ENCODE assay signal across 13 mouse cellular contexts in the genomic region with DNA sequence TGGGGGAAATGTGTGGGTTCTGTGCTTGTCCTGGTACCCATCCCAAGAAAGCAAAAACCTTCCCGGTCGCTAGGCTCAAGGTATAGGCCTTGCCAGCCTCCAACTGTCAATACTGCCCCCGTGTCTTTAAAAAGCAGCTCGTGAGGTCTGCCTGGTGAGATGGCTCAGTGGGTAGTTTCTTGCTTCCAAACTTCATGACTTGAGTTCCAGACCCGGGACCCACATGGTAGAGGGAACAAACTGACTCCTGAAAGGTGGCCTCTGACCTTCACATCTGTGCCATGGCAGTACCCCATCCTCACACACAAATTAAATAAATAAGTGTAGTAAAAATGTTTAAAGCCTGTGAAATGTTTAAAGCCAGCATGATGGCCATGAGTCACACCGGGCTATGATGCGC. TPM values are rescaled to one million over a fixed set of nuclear protein-coding genes. Genes with fewer than 3 reads are reported as not detected.
DNase-seq lines count a peak whose midpoint lies in the region; ATAC-seq and TF ChIP-seq lines count a peak whose summit lies in the region.
"Had no signal": no experiment of that assay in that cellular context is flagged by ENCODE, and none has a peak within 500 bp of the region (broad histone marks: within the 10 kb centered on the region; RNA-seq: fewer than 3 reads in every experiment).

No protein-coding gene starts in this region.

- H3K27ac ChIP-seq in forebrain, postnatal 0 days (ENCODE audit: low read depth, low read length) = no peak overlapping the region
- no peak overlapping the region for H3K27ac ChIP-seq in forebrain, embryonic 13.5 days
- H3K27ac ChIP-seq in hindbrain, embryonic 13.5 days = no peak overlapping the region
- H3K27ac ChIP-seq in hindbrain, embryonic 14.5 days = no peak overlapping the region
- peak overlapping the region; percentile 44; the same call in 1 of the 2 replicates for H3K27ac ChIP-seq in embryonic facial prominence, embryonic 10.5 days (replicated peaks)
- H3K27ac ChIP-seq in limb, embryonic 13.5 days = no peak overlapping the region; the same call in 1 of the 2 replicates
- H3K27ac ChIP-seq: forebrain, embryonic 15.5 days had no signal

- ATAC-seq in forebrain, postnatal 0 days = no peak
- no peak for ATAC-seq in forebrain, embryonic 13.5 days
- ATAC-seq in hindbrain, embryonic 13.5 days (ENCODE audit: low FRiP score) = no peak
- ATAC-seq in hindbrain, embryonic 14.5 days (ENCODE audit: low FRiP score) = no peak
- ATAC-seq in limb, embryonic 13.5 days (ENCODE audit: low FRiP score, low read depth) = no peak
- ATAC-seq: forebrain, embryonic 15.5 days had no signal

- H3K9ac ChIP-seq in forebrain, postnatal 0 days = no peak overlapping the region
- H3K9ac ChIP-seq in forebrain, embryonic 13.5 days = no peak overlapping the region
- no peak overlapping the region for H3K9ac ChIP-seq in hindbrain, embryonic 13.5 days
- H3K9ac ChIP-seq in hindbrain, embryonic 14.5 days = no peak overlapping the region
- H3K9ac ChIP-seq in limb, embryonic 13.5 days = no peak overlapping the region
- H3K9ac ChIP-seq: forebrain, embryonic 15.5 days had no signal

- no peaks in the 10 kb centered on the region for H3K27me3 ChIP-seq in forebrain, postnatal 0 days (ENCODE audit: insufficient read depth, low read length)
- 0 out of 2 replicates have a peak, but pooled peaks cover 4% of the 10 kb centered on the region for H3K27me3 ChIP-seq in forebrain, embryonic 13.5 days
- H3K27me3 ChIP-seq in hindbrain, embryonic 13.5 days = no peaks in the 10 kb centered on the region
- H3K27me3 ChIP-seq in hindbrain, embryonic 14.5 days (ENCODE audit: control insufficient read depth, insufficient read depth, low read length) = no peaks in the 10 kb centered on the region
- peaks cover 36% of the 10 kb centered on the region for H3K27me3 ChIP-seq in embryonic facial prominence, embryonic 10.5 days (replicated peaks; ENCODE audit: low read depth, poor library complexity, severe bottlenecking)
- peaks cover 7% of the 10 kb centered on the region for H3K27me3 ChIP-seq in limb, embryonic 13.5 days
- H3K27me3 ChIP-seq: forebrain, embryonic 15.5 days had no signal

- peak overlapping the region; percentile 37 for H3K4me2 ChIP-seq in forebrain, postnatal 0 days (ENCODE audit: low read depth)
- H3K4me2 ChIP-seq in forebrain, embryonic 13.5 days = no peak overlapping the region
- H3K4me2 ChIP-seq in hindbrain, embryonic 13.5 days = peak overlapping the region; percentile 35; the same call in 1 of the 2 replicates
- no peak overlapping the region; the same call in 1 of the 2 replicates for H3K4me2 ChIP-seq in hindbrain, embryonic 14.5 days (replicated peaks)
- H3K4me2 ChIP-seq in limb, embryonic 13.5 days (replicated peaks) = peak overlapping the region; percentile 46; the same call in 1 of the 2 replicates

- WGBS in forebrain, postnatal 0 days = 89% methylated on average over 7 of the region's 7 CpGs
- WGBS in forebrain, embryonic 13.5 days = 85% methylated on average over 7 of the region's 7 CpGs
- WGBS in hindbrain, embryonic 13.5 days = 80% methylated on average over 7 of the region's 7 CpGs
- 80% methylated on average over 7 of the region's 7 CpGs for WGBS in hindbrain, embryonic 14.5 days
- 81% methylated on average over 7 of the region's 7 CpGs for WGBS in embryonic facial prominence, embryonic 10.5 days
- WGBS in limb, embryonic 13.5 days = 61% methylated on average over 7 of the region's 7 CpGs

- DNase-seq in forebrain, postnatal 0 days = no peak
- DNase-seq in hindbrain, embryonic 14.5 days (ENCODE audit: low spot score) = no peak
- no peak for DNase-seq in embryonic facial prominence, embryonic 10.5 days (ENCODE audit: low spot score)
- no peak for DNase-seq in adrenal gland, adult 2 months
- DNase-seq in adrenal gland, postnatal 10 days = no peak
- DNase-seq: cerebellum, adult 11 months; kidney, adult 11 months had no signal

- no peaks in the 10 kb centered on the region for H3K9me3 ChIP-seq in forebrain, postnatal 0 days (ENCODE audit: low read length)
- H3K9me3 ChIP-seq in forebrain, embryonic 13.5 days (replicated peaks) = no peaks in the 10 kb centered on the region
- H3K9me3 ChIP-seq in hindbrain, embryonic 13.5 days = no peaks in the 10 kb centered on the region
- no peaks in the 10 kb centered on the region for H3K9me3 ChIP-seq in hindbrain, embryonic 14.5 days (ENCODE audit: control insufficient read depth, low read length)
- no peaks in the 10 kb centered on the region for H3K9me3 ChIP-seq in embryonic facial prominence, embryonic 10.5 days
- no peaks in the 10 kb centered on the region; the same call in 1 of the 2 replicates for H3K9me3 ChIP-seq in limb, embryonic 13.5 days
- H3K9me3 ChIP-seq: forebrain, embryonic 15.5 days had no signal

- no peak for TF ChIP-seq CTCF in forebrain, postnatal 0 days (IDR thresholded peaks at IDR 0.05; ENCODE audit: low read depth)

- peaks cover 14% of the 10 kb centered on the region for H3K4me1 ChIP-seq in forebrain, postnatal 0 days (ENCODE audit: insufficient read depth)
- peaks cover 20% of the 10 kb centered on the region for H3K4me1 ChIP-seq in forebrain, embryonic 13.5 days
- peaks cover 54% of the 10 kb centered on the region for H3K4me1 ChIP-seq in hindbrain, embryonic 13.5 days (replicated peaks)
- H3K4me1 ChIP-seq in hindbrain, embryonic 14.5 days (replicated peaks; ENCODE audit: control insufficient read depth, insufficient read depth, low read length) = peaks cover 20% of the 10 kb centered on the region
- peaks cover 71% of the 10 kb centered on the region for H3K4me1 ChIP-seq in embryonic facial prominence, embryonic 10.5 days
- peaks cover 60% of the 10 kb centered on the region for H3K4me1 ChIP-seq in limb, embryonic 13.5 days

- no peak overlapping the region for H3K4me3 ChIP-seq in forebrain, postnatal 0 days (ENCODE audit: low read depth, low read length)
- no peak overlapping the region for H3K4me3 ChIP-seq in forebrain, embryonic 13.5 days
- H3K4me3 ChIP-seq in hindbrain, embryonic 13.5 days = no peak overlapping the region
- H3K4me3 ChIP-seq in hindbrain, embryonic 14.5 days (replicated peaks; ENCODE audit: low read length) = no peak overlapping the region
- no peak overlapping the region for H3K4me3 ChIP-seq in embryonic facial prominence, embryonic 10.5 days
- H3K4me3 ChIP-seq in limb, embryonic 13.5 days = no peak overlapping the region
- H3K4me3 ChIP-seq: forebrain, embryonic 15.5 days had no signal

- no peaks in the 10 kb centered on the region for H3K36me3 ChIP-seq in forebrain, postnatal 0 days (ENCODE audit: insufficient read depth)
- no peaks in the 10 kb centered on the region for H3K36me3 ChIP-seq in forebrain, embryonic 13.5 days (ENCODE audit: poor library complexity, severe bottlenecking)
- H3K36me3 ChIP-seq in hindbrain, embryonic 13.5 days = no peaks in the 10 kb centered on the region
- no peaks in the 10 kb centered on the region for H3K36me3 ChIP-seq in hindbrain, embryonic 14.5 days (replicated peaks; ENCODE audit: control insufficient read depth, insufficient read depth)
- H3K36me3 ChIP-seq in embryonic facial prominence, embryonic 10.5 days (replicated peaks) = no peaks in the 10 kb centered on the region
- H3K36me3 ChIP-seq in limb, embryonic 13.5 days = no peaks in the 10 kb centered on the region
- H3K36me3 ChIP-seq: forebrain, embryonic 15.5 days had no signal

RNA-seq across cellular contexts. Expression of a gene that starts 52.6 kb away (rescaled TPM):
- total RNA-seq in forebrain, postnatal 0 days (2014; rRNA removed) = 16.5 and 35.8 TPM in 2 replicates
- polyA plus RNA-seq in forebrain, postnatal 0 days (2015; fragmentation: Nextera tagmentation; extraction: Ambion mirVana) = 12.6 and 18.8 TPM in 2 replicates
- polyA plus RNA-seq in forebrain, embryonic 13.5 days (2015; fragmentation: Nextera tagmentation; extraction: Ambion mirVana) = 69.3 and 118 TPM in 2 replicates
- 88.0 and 102 TPM in 2 replicates for polyA plus RNA-seq in hindbrain, embryonic 13.5 days (2015; fragmentation: Nextera tagmentation; extraction: Ambion mirVana)
- polyA plus RNA-seq in hindbrain, embryonic 14.5 days (2014; fragmentation: Nextera tagmentation; extraction: Ambion mirVana) = 62.6 and 73.4 TPM in 2 replicates
- 287 and 291 TPM in 2 replicates for polyA plus RNA-seq in embryonic facial prominence, embryonic 10.5 days (2016; fragmentation: Nextera tagmentation; extraction: Ambion mirVana)
- 367 and 395 TPM in 2 replicates for polyA plus RNA-seq in limb, embryonic 13.5 days (2015; fragmentation: Nextera tagmentation; extraction: Ambion mirVana)
- 100 to 1,000 TPM; 623 to 917 TPM for total RNA-seq in adrenal gland, adult 2 months (2021)
- polyA plus RNA-seq in adrenal gland, adult 2 months (2012; rRNA removed) = 1,239 and 1,424 TPM in 2 replicates
- total RNA-seq in adrenal gland, postnatal 10 days (2021) = 100 to 1,000 TPM; 470 to 498 TPM
- total RNA-seq: liver, adult 2 months; megakaryocyte, adult 5-6 weeks had no signal

Comparison
In these comparisons a context has a peak if more than half of its experiments do, and no peak if none do; other contexts are left out.
1. H3K4me2 ChIP-seq: peak in forebrain, postnatal 0 days (single experiment), hindbrain, embryonic 13.5 days (single experiment) and limb, embryonic 13.5 days (single experiment); none in forebrain, embryonic 13.5 days (single experiment) and hindbrain, embryonic 14.5 days (single experiment).